Mouse (Mus musculus): ENCODE data around the gene Tnrc6c. TPM values are rescaled to one million over a fixed set of nuclear protein-coding genes. Genes with fewer than 3 reads are reported as not detected.
A peak's percentile ranks its signal among the peaks of the same experiment; 100 is the strongest.

Tnrc6c gene
- total RNA-seq, 2 experiments from 2014 or later, result 18.6 to 26.3 TPM

GRCm38 (mm10) chr11:117729341-117729740, 75.3 kb downstream of the Tnrc6c start:
- no peak for DNase-seq

- no peak for DNase-seq
Measured at GRCm38 (mm10) chr11:117729798-117730489, 75.9 kb downstream of the Tnrc6c start.

GRCm38 (mm10) chr11:117730490-117730838, 76.4 kb downstream of the Tnrc6c start:
- no peak for DNase-seq

GRCm38 (mm10) chr11:117731470-117731869, 77.4 kb downstream of the Tnrc6c start:
- DNase-seq, result peak; percentile 58 to 68

- DNase-seq, result no peak
Measured at GRCm38 (mm10) chr11:117736037-117736689, 82.1 kb downstream of the Tnrc6c start.

GRCm38 (mm10) chr11:117738123-117738522, 84.0 kb downstream of the Tnrc6c start:
- peak; percentile 35 to 49 for DNase-seq

GRCm38 (mm10) chr11:117741128-117741527, 87.0 kb downstream of the Tnrc6c start:
- no peak for DNase-seq

GRCm38 (mm10) chr11:117742243-117742642, 88.2 kb downstream of the Tnrc6c start:
- no peak for DNase-seq

GRCm38 (mm10) chr11:117742715-117743114, 88.6 kb downstream of the Tnrc6c start:
- no peak for DNase-seq

- DNase-seq, result no peak
Measured at GRCm38 (mm10) chr11:117743454-117744030, 89.5 kb downstream of the Tnrc6c start.

GRCm38 (mm10) chr11:117748628-117749027, 94.5 kb downstream of the Tnrc6c start:
- no peak for DNase-seq

GRCm38 (mm10) chr11:117749414-117749813, 95.3 kb downstream of the Tnrc6c start:
- no peak for DNase-seq

GRCm38 (mm10) chr11:117751544-117751943, 97.5 kb downstream of the Tnrc6c start:
- DNase-seq, result no peak

- DNase-seq, result no peak
Measured at GRCm38 (mm10) chr11:117755891-117756290, 101.8 kb downstream of the Tnrc6c start.

- no peak for DNase-seq
Measured at GRCm38 (mm10) chr11:117759267-117759666, 105.2 kb downstream of the Tnrc6c start.

- no peak for DNase-seq
Measured at GRCm38 (mm10) chr11:117760374-117761119, 106.5 kb downstream of the Tnrc6c start.

- DNase-seq, result no peak
Measured at GRCm38 (mm10) chr11:117761801-117762200, 107.7 kb downstream of the Tnrc6c start.

- no peak for DNase-seq
Measured at GRCm38 (mm10) chr11:117762246-117762645, 108.2 kb downstream of the Tnrc6c start.

GRCm38 (mm10) chr11:117764319-117764718, 110.2 kb downstream of the Tnrc6c start:
- no peak for DNase-seq

- no peak for DNase-seq
Measured at GRCm38 (mm10) chr11:117765361-117765760, 111.3 kb downstream of the Tnrc6c start.

- no peak for DNase-seq
Measured at GRCm38 (mm10) chr11:117766275-117766674, 112.2 kb downstream of the Tnrc6c start.
